Mouse (Mus musculus): ENCODE results near the gene Atraid.

Gene Atraid

DNA sequence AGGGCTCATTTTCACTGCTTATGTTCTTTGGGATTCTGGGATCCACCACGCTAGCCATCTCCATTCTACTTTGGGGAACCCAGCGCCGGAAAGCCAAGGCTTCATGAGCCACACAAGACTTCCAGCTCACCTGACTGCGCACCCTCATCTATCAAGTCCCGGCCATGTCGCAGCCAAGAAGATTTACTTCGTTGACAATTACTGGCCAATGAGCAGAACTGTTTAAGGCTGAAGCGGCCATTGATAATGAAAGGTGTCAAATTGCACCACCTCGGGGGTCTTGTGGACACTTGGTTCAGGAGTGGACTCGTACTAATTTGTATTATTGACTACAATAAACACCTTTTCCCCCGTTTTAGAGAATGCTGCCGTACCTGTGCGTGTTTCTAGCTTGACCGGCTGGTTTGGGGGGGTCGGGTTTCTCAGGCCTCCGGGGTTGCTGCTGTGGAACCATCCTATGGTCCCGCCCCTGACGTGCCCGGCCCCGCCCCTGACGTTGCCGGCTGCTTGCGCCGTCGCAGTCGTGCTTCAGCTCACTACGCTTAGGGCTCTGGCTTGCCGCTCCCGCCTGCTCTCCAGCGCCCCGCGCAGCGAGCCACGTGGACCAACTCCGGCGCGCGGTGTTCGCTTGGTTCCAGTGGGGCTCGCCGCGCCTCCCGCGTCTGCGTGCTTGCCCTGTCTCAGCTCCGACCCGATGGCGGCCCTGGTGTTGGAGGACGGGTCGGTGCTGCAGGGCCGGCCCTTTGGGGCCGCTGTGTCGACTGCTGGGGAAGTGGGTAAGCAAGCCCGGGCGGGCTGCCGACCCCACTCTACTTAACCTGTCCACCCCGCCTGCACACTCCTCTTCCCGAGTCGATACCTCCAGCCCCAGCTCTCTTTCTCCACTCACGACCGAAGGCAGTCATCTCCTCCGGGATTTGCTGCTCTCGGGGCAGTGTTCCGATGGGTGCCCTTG, 6.4 kb downstream of the Atraid start, which contains the start of gene Cad:
Gene Cad, plus strand, starts transcription at position 520 of the 955 bp plus-strand sequence.
- ATAC-seq (ENCODE audit: low TSS enrichment): peak; percentile 98

DNA sequence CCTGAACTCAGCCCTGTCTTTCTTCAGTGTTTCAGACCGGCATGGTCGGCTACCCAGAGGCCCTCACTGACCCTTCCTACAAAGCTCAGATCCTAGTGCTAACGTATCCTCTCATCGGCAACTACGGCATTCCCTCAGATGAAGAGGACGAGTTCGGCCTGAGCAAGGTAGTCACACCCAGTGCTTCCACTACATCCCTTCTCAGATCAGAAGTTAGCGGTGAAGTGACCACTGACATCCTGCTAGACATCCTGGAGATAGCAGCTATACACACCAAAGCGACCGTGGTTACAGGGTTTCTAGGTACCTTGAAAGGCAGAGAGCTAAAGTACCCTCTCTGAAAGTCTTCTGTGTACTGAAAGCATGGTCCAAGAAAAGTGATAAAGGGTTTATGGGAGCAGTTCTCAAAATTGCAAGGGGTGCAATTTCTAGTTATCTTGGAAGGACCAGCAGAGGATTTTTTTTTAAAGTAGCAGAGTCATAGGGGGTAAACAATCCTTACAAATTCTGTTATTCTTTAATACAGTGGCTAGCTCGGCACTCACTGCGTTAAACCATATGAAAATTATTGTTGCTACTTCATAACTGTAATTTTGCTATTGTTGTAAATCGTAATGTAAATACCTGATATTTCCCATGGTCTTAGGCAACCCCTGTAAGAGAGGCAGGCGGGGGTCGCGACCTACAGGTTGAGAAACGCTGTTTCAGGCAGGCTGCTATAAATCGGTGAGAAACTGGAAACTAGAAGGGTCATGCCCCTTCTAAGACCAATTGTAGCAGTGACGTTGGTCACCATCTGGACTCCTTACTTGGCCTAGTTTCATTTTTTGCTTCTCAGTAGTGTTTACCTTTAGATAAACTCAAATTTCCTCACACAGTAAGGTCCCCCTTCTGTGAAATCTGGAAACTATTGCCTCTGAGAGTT, 7.4 kb downstream of the Atraid start:
- peak; percentile 2; the same call in 1 of the 2 replicates for ATAC-seq (ENCODE audit: low TSS enrichment)

DNA sequence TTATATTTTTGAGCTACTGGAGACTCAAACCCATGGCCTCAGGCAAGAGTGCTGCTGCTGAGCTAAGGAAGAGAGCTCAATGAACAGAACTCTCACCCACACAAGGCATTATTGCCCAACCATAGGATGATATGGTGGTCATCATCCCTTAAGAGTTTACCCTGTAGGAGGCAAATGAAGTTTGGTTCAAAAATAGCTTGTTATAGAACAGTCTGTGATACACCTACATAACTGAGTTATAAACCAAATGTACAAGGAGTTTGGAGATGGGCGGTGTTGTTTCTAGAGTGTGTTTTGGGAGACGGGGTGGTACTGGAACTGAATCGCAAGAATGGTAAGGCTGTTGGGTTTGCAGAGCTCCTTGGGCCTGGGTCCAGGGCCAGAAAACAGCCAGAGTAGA, 21.7 kb downstream of the Atraid start:
- peak; percentile 79; the same call in 1 of the 2 replicates for ATAC-seq (ENCODE audit: low TSS enrichment)

DNA sequence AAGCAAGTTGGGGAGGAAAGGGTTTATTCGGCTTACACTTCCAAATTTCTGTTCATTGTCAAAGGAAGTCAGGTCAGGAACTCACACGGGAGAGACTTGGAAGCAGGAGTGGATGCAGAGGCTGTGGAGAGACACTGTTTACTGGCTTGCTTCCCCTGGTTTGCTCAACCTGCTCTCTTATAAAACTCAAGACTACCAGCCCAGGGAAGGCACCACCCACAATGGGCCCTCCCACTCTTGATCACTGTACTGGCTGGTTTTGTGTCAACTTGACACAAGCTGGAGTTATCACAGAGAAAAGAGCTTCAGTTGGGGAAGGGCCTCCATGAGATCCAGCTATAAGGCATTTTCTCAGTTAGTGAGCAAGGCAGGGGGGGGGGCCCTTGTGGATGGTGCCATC, 22.9 kb downstream of the Atraid start:
- ATAC-seq (ENCODE audit: low TSS enrichment): no peak

DNA sequence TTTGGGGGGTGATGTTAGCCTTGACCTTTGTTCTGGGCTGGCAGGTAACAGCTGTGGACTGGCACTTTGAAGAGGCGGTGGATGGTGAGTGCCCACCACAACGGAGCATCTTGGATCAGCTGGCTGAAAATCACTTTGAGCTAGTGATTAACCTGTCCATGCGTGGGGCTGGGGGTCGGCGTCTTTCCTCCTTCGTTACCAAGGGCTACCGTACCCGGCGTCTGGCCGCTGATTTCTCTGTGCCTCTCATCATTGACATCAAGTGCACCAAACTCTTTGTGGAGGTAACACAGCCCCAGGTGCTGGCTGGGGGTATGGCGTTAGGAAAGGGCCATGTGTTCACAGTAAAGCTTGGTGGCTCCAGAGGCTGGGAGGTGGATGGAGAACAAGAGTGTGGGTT, 23.7 kb downstream of the Atraid start:
- ATAC-seq (ENCODE audit: low TSS enrichment): no peak

DNA sequence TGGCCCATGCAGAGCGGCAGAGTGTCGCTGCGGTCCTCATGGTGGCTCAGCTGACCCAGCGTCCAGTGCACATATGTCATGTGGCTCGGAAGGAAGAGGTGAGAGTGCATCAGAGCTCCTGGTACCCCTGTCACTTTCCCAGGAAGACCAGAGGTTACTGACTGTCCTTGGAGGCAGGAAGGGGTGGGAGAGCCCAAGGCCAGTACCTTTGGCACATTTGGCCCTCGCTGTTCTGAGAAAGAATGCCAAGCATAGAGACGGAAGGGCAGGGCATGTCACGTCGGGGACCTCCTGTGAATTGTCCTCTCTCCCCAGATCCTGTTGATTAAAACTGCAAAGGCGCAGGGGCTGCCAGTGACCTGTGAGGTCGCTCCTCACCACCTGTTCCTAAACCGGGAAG, 25.1 kb downstream of the Atraid start:
- no peak for ATAC-seq (ENCODE audit: low TSS enrichment)

DNA sequence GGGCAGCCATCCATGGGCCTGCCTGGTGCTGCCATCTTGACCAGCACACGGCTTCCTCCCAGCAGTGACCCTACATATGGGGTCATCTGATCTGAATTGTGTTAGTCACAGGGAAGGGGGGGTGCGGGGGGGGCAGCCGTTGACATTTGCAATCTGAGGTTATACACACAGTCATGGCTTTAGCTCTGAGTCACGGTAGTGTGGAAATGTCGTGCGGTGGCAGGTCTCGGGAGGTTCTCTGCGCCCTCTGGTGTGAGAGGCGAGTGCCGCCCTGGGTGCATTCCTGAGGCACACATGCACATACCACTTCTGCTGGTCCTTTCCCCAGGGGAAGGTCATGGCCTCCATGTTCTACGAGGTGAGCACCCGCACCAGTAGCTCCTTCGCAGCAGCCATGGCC, 28.2 kb downstream of the Atraid start:
- no peak for ATAC-seq (ENCODE audit: low TSS enrichment)

DNA sequence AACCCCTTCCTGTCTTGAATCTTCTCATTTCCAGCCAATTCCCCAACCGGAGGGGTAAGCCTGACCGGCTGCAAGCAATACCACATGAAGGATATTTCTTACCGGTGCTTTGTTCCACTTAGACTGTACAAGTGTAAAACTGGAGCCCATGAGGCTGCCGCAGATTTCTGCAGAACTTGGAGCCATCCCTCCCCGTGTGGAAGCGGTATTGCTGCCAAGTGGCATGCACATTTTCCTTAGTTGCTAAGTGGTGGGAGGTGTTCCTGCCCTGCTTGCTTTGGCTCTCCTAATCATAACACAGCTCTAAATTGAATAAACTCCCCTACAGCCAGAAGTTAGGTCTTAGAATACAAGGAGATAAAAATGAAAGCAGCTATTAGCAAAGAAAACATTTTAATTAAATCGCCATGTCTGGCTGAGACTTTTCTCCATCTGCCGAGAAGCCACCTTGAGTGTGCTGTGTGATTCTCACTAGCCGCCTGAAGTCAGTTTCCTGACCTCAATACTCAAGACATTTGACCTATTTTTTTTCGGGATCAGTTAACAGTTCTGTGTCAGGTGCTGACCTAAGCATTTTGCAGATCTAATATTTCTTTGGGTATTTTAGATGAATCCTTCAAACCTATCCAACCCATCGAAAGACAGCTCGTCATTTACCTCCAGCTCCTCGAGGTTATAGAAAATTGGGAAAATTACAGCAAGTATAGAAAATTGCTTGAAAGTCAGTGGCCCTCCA, 32.1 kb downstream of the Atraid start:
- ATAC-seq (ENCODE audit: low TSS enrichment): peak; percentile 66

DNA sequence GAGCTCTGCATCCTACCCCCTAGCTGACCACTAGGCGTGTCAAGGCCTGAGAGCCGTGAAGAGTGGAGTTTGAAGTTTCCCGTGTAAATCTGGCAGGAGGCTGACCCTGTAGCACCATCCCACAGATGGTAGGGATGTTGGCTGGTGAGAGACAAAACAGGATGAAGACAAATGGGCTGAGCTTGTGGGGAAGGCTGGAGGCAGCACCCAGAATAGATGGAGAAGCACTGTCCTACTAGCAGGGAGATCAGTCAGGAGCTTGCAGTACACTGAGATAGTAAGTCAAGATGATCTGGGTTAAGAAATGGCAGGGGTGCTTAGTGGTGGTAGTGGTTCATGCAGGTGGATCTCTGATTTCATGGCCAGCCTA, 32.7 kb downstream of the Atraid start:
- ATAC-seq (ENCODE audit: low TSS enrichment): peak; percentile 55

DNA sequence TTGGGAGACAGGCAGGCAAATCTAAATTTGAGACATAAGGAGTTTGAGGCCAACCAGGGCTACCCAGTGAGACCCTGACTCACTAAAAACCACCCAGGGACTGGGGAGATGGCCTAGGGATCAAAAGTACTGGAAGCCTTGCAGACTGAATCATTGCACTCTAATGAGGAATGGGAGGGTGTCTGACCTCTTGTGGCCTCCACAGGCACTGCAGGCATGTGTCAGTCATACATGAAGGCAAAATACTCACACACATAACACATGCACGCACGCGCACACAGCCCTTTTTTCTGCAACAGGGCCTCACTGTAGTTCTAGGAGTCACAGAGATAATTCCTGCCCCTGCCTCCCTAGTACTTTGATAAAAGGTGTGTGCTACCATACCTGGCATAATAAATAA, 33.3 kb downstream of the Atraid start:
- no peak for ATAC-seq (ENCODE audit: low TSS enrichment)

DNA sequence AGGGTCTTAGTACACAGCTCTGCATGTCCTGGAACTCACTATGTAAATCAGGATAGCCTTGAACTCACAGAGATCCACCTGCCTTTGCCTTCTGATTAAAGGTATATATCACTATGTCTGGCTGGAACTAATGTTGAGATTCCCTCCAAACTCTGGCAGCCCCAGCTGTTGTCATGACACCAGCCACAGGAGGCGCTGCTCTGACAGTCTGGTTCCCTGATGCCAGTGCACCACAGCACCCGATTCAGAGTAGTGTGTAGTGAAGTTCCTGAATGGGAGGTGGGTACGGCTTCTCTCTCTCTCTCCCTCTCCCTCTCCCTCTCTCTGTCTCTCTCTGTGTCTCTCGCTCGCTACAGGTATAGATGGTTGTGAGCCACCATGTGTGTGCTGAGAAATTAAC, 34.2 kb downstream of the Atraid start:
- ATAC-seq (ENCODE audit: low TSS enrichment): peak; percentile 45

DNA sequence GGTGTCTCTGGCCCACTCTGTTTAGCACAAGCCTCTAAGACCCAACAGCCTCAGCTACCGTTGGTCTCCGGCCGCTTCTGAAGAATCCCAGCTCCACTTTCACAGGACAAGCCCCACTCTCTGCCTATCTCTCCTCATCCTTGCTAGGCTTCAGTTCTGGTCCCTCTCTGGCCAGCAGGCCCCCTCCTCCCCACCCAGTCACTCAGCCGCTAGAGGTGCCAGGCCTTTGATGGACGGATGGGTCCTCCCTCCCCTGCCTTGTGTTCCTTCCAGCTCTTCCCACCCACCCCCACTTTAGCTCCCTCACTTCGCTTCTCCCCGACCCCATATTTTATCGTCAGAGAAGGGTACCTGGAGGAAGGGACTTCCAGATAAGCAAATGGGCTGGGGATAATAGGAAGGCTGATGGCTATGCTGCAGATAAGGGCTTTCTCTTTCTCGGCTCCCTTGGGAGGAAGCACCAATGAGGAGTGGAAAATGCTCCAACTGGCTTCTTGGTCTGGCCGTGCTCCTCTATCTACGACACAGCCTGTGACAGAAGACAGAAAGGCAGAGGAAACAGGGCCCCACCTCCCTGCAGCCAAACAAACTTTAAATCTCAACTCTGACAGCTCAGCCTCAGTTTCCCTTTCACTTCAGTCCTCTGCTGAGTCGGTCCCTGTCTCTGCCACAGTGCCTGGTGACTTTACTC, 35.0 kb downstream of the Atraid start:
- ATAC-seq (ENCODE audit: low TSS enrichment): no peak

DNA sequence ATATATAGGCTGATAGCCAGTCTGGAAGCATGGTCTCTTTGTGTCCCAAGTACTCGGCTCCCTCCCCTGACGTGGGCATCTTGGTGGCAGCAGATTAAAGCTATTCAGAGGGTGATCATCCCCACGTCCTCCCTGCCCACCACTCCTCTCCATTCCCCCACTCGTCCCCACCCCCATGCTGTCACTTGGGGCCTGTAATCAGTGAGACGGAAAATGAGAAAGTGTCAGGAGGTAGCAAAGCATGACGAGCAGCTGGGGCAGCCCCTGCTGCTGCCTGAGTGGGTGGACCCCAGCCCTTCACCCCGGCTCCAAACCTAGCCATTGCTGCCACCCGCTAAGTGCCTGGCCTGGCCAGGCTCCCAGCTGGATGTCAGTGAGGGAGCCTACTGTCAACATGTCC, 35.8 kb downstream of the Atraid start:
- no peak for ATAC-seq (ENCODE audit: low TSS enrichment)

DNA sequence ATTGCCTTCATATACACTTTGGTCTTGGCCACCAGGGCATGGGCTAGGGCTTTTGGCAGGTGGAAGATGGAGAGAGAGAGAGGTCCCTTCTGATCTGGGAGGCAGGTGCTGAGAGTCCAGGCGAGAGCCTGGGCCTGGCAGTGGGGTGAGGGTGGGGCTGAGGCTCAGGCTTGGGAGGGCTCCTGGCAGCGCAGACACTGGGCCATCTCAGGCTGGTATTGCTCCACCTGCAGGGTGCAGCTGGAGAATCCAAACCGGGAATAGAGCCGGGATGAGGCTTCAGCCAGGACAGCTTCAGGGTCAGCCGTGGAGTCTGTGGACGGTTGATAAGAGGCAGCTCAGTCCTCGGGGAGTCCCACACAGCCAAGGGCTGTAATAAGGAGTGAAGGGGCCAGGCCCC, 38.5 kb downstream of the Atraid start:
- no peak for ATAC-seq (ENCODE audit: low TSS enrichment)

DNA sequence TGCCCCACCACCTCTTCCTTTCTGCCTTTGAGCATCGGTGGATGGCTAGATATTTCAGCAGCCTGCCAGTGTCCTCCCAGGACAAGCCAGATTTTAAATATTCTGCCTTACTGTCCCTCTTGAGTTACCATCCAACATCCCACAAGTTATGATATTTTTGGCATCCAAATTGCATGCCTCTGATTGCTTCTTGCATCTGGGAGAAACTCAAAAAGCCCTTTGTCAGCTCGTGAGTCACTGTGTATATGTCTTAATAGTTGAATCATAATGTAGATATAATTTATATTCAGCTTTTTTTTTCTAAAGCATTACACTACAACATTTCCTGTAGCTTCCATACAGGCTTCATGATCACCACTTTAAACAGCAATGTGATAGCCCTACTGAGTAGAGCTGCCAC, 39.0 kb downstream of the Atraid start:
- ATAC-seq (ENCODE audit: low TSS enrichment): no peak

DNA sequence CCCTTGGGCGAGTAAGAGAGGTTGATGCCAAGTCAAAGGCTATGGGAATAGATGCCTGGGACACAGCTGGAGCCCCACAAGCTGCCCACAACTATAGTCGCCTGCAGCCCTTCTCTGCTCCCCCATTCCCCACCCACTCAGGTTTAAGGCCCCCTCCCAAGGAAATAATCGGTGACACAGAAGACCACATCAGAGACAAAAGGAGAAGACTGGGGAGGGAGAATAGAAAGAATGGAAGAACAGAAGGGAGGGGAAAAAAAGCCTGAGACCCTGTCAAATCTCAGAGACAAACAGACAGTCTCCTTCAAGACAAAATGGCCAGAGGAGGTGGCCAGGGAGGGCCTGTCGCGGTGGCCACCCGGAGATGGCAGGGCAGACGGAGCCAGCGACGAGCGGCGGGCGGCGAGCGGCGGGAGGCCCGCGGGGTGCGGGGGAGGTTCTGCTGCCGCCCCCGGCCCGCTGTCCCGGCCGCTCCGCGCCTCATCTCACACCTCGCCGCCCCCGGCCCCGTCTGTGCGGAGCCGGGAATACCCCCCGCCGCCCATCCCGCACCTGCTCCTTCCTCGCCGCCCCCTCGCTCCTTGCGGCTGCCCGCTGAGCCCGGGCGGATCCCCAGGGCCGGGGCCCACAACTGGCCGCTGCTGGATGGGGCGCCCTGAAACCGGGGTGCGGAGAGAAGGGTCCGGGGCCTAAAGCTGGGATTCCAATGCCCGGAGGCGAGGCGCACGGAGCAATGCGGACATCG, 44.3 kb downstream of the Atraid start:
- peak; percentile 16; the same call in 1 of the 2 replicates for ATAC-seq (ENCODE audit: low TSS enrichment)

DNA sequence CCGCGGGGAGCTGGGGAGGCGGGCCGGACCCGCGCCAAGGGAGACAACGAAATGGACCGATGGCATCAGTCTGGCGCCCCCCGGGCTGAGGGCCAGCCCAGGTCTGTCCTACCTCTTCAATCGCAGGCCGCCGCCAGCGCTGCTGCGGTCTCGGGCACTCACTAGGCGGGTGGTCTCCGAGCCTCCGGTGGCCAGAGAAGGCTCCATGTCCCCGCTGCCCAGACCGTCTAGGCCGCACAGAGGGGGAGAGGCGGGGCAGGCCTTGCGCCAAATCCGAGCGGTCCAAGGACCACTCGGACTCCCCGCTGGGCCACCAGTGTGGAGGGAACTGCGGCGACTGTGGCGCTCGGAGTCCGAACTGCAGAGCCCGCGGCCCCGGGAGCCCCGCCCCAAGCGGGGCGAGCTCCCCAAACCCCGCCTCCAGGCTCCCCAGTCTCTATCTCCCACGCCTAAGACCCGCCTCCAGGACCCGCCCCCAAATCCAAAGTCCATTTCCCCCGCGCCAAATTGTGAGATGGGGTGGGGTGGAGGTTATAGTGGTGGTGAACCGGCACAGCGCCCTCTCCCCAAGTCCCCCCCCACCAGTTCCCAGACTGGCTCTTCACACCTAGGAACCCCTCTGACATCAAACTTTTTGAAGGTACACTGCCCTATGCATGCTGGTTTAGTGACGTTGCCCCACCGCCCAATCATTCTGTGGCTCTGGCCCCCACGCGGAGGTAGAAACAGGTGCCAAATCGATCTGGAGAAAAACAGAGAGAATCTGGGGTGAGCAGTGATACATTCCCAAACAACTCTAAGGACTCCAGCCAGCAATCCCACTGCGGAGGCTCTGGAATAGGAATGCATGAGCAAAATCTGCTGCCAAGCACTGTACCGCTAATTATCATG, 45.3 kb downstream of the Atraid start:
- peak; percentile 66; the same call in 1 of the 2 replicates for ATAC-seq (ENCODE audit: low TSS enrichment)

DNA sequence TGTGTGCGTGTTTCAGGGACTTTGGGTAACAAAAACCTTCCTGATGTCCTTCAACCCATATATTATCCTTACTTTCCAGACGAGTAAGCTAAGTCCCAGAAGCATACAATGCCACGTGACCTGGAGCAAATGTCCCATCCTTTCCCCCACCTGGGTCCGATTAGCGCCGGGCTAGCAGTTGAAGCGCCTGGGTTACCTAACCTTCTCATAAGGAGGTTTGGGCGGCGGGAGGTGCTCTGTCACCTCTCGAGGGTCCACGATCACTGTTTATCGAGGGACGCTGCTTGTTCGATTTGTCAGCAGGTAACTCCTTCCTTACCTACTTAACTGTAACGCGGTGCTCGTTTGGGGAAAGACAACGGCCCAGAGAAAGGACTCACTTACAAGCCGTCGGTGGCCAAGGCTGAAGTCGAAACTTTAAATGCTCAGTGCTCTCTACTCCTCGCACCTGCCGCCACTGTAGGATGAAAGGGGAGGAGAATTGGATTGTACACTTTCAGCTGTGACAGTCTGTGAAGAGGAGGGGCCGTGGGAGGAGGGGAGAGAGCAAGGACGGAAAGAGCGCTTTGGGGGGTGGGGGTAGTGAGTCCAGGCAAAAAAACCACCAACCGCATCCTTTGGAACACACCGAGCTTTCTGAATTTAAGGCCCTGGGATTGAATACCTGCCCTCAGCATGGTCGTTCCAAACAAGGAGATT, 46.1 kb downstream of the Atraid start:
- ATAC-seq (ENCODE audit: low TSS enrichment): 0 out of 2 replicates have a peak, but pooled peaks have one; percentile 14

All from frontal cortex, adult (tissue).